Mouse (Mus musculus) adipocyte (in vitro differentiated cells): ENCODE data around the gene Tie1.
A peak's percentile ranks its signal among the peaks of the same experiment; 100 is the strongest.
"Not testable (repeated sequence)": the region's sequence is repeated elsewhere in the genome, so short reads cannot be mapped to it uniquely, and the experiment has no call there.

Source experiments
- DNase-seq: peaks from one replicate; pipeline ENCODE4 v3.0.0-alpha.2; 2016; ENCODE audit warnings: low spot score

Tie1 gene

DNA sequence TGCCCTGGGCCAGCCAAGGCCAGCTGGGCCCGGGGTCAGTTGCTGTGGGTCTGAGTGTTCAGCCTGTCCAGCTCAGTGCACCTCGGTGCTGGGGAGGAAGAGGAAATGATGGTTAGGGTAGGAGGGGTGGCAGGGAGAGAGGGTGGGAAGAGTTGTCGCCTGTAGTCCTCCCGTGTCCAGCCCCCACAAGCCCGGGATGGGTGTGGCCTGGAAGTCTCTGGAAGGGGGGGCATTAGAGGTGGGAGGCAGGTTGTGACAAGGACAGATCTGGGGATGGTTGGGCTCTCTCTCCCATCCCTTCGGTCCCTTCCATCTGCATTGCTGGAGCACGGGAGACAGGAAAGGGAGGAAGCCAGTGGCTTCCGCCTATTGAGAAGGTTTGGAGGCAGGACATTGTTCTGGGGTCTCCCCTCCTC, at the start of gene Tie1:
Gene Tie1 (minus strand): TSS at position 345 of the 416 bp plus-strand sequence.
- DNase-seq: no peak

DNA sequence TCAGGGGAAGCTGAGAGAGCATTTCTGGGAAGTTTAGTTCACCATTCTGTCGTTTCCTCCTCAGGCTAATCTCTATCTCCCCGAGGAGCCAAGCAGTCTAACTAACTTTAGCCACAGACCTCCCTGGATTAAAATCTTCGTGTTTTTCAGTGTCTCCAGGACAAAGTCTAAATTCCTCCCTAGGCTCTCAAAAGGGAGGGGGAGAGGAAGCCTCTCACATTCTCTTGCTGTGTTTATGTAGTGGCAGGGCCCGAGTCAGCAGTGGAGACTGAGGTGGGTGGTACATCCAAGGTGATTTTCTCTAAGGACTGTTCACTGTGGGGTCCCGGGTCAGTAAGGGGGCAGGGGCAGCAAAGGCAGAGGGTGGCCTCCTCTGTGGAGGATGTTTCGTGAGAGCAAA, 47.9 kb upstream of the Tie1 start:
- no peak for DNase-seq

DNA sequence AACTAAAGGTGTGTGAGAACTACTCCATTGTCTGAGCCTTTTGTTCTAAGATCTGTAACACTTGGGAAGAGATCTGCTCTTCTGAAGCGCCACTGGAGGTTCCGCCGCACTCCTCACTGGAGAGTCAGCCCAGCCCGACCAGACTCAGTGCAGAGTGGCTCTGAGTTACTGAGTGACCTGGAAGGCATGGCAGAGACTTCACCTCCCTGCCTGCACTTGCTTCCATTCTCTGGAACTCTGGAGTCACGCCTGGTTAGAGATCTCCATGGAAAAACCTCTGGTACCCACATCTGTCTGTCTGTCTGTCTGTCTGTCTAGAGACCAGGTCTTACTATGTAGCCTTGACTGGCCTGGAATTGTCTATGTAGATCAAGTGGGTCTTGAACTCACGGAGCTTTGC, 45.7 kb upstream of the Tie1 start:
- DNase-seq: no peak

DNA sequence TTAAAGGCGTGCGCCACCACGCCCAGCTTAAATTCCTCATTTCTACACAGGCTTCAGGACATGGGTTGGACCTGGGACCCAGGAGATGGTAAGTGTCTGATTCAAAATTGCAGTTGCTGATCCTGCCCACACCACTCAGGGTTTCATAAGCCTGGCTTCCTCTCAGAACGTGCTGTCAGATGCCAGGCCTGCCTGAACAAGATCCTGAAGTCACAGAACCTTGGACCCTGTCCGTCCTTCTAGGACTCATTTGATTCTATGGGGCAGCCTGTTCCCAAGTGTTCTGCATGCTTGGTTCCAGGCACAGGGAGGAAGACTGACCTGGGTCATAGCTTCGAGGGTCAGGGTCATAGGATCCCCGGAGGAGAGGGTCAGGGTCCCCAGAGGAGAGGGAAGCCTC, 43.7 kb upstream of the Tie1 start:
- DNase-seq: no peak

DNA sequence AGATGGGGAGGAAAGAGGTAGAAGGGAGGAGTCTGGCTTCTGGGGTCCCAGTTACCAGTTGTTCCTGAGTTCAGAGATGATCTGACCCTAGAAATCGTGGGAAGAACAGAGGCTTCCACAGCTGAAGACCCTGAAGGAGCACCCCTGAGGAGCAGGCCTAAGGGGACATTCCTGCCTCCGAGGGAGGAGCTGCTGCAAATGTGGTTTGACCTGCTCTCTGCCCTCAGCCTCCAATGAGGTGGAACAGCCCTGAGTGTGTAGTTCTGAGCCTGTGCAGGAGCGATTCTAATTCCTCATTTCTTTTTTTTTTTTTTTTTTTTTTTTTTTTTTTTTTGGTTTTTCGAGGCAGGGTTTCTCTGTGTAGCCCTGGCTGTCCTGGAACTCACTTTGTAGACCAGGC, 43.3 kb upstream of the Tie1 start:
- DNase-seq: no peak

DNA sequence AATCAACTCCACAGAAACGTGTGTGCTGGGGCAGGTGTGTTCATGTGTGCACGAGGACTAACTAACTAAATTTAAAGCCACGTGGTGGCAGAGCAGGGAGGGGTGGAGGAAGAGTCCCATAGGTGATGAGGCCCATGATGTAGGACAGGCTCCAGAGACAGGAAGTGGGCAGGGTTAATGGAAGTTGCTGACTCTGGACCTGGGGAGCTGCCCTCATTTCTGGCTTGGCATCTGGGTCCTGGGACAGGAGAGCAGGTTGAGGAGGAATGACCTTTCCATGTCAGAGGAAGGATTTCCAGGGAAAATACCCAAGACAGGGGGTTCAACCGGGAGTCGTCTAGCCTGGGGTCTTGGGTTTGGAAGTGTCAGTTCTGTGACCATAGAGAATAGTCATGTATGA, 42.8 kb upstream of the Tie1 start:
- DNase-seq: no peak

DNA sequence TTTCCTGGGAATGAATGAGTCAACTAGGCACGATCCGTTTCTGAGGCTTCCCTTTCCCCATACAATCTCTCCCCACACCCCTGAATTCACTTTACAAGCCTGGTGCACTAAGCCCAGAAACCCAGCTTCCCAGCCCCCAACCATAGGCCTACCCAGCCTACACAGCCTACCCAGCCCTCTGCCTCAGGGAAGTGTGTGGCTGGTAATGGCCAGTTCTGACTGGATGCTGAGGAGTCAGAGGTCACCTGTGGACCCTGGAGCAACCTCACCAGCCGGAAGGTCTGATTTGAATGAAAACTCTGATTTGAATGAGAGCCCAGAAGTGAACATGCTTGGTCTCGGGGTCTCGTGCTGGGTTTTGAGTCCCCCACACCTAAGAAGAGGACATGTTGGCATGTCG, 37.9 kb upstream of the Tie1 start:
- no peak for DNase-seq

DNA sequence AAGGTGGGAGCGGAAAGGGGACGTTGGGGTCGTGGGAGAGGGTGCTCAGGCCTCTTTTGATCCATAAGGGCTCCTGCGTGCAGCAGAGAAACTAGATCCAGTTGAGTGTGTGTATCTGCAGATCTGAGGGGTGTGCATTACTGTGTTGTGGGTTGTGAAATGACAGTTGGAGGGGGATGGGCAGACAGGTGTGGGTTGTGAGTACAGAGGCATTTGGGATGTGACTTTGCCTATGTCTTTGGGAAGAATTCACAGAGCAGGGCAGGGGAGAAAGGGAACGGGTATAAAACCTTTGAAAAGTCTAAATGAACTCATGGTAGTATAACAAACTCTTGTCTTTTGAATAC, 37.4 kb upstream of the Tie1 start:
- no peak for DNase-seq

DNA sequence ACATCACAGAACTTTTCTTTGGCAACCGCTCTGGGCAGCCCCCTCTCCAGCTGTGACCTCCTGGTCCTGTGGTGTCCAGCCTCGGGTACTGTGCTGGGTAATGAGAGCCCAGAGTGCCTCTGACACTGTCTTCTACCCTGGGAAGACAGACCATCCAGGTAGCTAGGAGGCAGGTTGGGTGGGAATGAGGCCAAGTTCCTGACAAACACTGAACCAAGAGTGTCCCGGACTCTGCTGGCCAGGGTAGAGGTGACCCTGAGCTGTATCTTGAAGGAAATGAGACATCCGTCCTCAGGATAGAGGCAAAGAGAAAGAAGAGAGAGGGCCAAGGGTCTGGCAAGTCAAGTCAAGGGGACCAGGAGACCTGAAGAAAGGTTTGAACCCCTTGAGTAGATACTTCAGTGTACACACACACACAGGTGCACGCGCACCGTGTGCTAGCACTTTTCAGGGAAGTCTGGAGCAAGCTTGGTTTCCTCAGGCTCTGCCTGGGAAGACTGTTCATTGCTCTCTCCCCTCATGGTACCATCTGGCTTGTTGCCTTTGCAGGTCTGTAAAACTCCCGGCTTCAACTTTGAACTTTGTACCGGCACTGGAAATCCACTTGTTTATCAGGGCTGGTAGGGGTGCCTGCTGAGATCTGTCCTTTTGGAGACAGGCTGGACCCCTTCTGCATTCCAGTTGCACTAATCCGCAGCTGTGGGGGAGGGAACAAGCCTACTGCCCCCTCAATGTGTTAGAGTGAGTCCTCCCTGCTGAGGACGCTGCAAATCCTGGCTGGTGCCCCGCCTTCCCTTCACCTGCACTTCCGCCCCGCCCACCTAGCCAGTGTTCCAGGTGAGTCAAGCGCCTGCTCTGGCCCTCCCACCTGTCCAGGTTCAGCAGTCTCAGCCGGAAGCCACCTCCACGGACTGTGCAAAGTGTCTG, 36.8 kb upstream of the Tie1 start, which contains the start of gene 2610528J11Rik:
Gene 2610528J11Rik (plus strand): TSS at position 592 of the 927 bp plus-strand sequence.
- no peak for DNase-seq

DNA sequence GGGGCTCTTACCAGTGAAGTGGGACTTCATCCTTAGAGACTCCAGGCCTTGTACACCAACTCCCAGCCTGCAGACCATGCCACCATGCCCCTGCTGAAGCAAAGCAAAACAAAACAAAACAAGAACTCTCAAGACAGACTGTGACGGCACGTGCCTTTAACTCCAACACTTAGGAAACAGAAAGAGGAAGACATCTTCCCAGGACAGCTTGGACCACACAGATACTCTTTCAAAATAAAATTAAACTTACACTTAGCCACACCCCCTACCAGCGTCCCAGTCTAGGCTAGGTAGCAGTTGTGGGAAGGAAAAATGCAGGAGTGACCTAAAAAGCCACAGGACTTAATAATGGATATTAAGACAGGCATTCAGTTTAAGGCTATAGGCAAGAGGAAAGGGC, 35.9 kb upstream of the Tie1 start:
- DNase-seq: no peak

DNA sequence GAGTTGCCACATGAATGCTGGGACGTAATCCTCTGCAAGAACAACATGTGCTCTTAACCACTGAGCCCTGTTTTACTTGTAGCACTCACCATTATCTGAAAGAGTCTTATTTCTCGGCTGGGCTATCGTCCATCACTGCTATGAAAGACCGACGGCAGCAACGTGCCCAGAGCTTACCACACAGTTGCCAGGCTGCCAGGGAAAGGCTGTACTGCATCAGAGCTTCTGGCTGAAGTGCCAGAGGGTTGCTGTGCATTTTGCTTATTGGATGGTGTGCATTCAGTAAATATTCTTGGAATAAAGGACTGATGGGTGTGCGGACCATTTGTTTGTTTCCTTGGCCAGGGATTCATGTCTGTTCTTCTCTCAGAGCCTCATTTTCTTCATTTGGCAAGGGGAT, 34.1 kb upstream of the Tie1 start:
- peak; percentile 17 for DNase-seq

DNA sequence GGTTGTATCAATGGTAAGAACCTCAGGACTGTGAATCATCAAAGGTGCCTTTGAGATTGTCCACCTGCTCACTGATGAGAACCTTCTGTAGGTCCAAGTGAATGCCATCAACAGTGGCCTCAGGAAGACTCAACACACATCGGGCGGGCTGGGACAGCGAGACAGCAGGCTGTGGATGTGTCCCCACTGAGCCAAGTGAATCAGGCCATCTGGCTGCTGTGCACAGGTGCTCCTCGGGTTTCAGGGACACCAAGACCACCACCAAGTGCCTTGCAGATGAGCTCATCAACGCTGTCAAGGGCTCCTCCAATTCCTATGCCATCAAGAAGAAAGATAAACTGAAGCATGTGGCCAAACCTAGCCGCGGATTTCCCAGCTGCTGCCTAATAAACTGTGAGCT, 32.4 kb upstream of the Tie1 start:
- DNase-seq: no peak

DNA sequence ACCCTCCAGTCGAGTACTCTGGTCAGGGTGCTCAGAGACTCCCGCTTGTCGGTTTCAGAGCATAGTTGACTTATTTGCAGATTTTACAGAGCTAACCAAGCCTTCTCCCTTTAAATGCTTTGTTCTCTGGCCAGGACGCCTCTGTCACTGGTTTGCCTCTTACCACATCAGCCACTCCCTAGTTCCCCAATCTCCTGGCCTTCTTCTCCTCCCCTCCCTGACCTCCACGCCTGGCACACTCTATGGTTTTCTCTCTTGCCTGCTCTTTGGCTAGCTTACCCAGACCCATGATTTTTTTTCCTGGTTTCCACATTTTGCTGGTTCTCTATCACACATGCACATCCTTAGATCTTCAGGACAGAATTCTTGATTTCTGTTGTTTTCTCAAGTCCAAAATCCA, 28.3 kb upstream of the Tie1 start:
- DNase-seq: peak; percentile 10

DNA sequence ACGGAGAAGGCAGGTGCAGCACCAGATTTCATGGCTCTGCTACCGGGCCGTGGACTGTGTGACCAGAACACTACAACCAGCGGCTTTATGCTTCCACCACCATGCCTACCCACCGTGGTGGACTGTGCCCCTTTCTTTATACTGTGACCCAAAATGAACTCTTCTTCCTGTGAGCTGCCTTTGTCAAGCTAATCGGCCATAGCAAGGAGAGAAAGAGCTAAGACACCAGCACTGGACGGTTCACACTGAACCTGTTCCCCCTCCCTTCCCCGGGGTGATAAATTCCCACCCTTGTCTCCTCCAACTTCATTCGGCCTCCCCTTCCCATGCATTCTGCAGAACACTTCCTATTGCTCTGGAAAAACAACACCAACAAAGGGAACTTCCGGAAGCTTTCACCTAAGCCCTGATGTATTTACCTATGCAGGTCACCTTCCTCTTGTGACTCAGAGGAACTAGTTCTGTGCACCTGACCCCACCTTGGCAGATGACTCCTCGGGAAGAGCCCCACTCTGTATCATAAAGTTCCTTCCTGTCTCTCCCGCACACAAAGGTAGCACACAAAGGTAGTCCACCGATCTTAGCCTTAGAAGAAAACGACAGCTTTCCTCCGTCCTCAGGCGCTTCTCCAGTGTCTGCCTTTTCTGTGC, 27.8 kb upstream of the Tie1 start:
- no peak for DNase-seq

DNA sequence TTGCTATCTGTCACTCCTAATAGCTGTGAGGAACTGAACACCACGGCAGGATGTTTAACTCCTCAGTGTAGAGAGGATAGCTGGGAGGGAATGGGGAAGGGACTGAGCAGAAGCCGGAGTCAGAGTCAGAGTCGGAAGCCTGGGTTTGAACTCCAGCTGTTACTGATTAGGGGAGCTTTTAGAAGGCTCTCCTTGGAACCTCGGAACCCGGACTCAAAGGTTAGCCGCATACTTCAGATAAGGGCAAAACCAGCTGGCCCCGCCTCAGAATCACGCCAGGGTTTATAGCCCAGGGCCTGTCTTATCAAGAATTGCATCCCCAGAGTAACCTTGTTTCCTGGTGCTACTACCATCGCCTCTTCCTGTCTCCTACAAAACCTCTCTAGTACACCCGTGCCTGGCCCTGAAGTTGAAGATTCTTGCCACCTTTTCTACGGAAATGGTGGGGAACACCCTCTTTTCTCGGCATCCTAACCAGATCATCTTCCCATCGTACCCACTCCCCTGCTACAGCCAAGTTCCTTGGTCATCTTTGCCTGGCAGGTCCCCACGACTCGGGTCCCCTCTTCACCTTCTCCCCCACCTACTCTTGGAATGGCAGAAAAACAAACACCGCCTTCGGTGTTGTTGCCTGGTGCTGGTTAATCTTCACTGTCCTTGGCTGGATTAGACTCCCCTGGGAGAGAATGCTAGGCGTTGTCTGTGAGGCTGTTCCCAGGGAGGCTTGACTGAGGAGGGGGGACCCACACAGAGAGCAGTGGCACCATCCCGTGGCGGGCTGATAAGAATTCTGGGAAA, 27.0 kb upstream of the Tie1 start:
- no peak for DNase-seq

DNA sequence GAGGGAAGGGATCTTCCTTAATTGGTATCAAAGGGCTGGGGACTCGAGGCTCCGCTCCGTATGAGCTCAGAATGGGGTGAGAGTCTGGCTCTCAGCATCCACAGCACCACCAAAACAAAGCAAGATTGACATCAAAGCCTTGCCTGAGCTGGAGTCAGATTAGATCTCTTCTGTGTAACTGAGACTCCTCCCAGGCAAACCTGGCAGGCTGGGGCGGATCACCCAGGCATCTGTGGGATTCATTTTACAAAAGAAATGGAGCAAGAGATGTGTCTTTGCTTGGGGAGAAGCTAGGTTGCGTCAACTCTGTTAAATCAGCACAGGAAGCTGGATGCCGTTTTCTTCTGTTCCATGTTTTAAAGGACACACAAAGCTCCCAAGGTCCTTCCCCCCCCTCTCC, 19.2 kb upstream of the Tie1 start:
- no peak for DNase-seq

DNA sequence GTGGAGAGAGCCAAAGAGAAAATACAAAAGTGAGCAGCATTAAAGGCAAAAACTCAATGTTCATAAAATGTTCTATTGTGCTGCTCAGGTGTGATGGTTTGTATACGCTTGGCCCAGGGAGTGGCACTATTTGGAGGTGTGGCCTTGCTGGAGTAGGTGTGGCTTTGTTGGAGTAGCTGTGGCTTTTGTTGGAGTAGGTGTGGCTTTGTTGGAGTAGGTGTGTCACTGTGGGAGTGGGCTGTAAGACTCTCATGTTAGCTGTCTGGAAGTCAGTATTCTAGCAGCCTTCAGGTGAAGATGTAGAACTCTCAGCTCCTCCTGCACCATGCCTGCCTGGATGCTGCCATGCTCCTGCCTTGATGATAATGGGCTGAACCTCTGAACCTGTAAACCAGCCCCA, 17.3 kb upstream of the Tie1 start:
- not testable (repeated sequence) for DNase-seq

DNA sequence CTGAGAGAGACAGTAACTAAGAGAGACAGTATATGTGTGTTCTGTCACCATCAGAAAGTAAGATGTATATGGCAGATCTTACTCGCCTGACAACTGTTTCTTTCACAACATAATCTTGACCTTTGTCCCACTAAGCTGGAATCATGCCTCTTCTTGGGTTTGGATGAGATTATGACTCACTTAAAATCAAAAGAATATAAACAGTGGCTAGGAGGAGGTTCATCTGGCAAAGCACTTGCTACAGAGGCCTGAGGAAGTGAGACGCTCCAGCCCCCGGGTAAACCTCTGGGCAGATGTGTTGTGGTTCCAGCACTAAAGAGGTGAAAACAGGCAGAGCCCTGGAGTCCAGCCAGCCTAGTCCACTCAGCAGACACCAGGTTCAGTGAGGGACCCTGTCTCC, 15.7 kb upstream of the Tie1 start:
- DNase-seq: peak; percentile 80

DNA sequence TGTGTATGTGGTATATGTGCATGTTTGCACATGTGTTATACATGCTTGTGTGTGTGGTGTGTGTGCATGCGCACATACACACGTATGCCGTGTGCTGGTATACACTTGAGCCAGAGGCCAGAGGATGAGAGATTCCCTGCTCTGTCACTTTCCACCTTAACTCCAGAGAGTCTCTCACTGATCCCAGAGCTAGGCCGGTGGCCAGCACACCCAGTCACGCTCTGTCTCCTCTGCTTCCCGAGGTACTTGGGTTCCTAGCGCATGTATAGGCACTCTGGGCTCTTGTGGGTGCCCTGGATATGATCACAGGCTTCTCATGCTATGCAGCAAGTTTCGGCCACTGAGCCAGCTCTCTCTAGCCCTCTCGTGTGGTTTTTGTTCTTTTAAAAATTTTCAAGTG, 10.9 kb upstream of the Tie1 start:
- DNase-seq: no peak

DNA sequence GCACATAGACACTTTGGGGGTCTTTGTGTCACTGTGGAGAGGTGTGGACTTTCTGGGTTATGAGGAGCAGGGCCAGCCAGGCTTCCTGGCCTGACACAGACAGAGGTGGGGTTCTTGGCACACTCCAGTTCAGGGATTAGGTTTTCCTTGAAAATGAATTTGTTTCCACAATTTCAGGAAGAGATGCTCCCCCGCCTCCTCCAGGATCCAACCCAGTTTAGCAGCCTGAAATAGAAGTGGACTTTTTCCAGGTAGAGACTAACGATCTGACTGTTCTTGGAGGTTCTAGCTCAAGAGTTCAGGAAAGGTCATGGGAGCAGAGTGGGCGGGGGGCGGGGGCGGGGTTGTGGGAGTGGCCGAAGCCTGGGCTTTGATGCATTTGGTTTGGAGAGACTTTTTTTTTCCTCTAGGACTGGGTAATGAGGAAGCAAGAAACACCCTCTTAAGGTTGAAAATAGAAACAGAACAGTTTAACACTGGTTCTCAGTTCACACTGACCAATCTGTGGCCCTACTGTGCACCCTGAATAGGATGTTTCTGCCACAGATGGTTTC, 10.4 kb upstream of the Tie1 start:
- no peak for DNase-seq

DNA sequence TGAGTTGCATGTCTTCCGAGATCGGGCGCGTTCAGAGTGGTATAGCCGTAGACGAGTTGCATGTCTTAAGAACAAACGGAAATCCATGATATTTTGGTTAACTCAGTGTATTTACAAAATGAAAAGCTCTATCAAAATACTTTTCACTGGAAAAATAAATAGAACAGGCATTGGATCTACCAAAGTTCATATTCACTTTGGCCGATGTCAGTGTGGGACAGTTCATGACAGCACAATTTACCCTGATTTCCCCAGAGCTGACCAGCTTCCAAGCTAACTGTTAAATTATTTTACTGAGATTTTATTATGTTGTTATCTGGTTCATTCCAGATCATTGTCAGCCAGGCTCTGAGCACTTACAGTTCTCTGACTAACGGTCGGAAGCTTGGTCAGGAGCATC, 600 bp upstream of the Tie1 start:
- no peak for DNase-seq

DNA sequence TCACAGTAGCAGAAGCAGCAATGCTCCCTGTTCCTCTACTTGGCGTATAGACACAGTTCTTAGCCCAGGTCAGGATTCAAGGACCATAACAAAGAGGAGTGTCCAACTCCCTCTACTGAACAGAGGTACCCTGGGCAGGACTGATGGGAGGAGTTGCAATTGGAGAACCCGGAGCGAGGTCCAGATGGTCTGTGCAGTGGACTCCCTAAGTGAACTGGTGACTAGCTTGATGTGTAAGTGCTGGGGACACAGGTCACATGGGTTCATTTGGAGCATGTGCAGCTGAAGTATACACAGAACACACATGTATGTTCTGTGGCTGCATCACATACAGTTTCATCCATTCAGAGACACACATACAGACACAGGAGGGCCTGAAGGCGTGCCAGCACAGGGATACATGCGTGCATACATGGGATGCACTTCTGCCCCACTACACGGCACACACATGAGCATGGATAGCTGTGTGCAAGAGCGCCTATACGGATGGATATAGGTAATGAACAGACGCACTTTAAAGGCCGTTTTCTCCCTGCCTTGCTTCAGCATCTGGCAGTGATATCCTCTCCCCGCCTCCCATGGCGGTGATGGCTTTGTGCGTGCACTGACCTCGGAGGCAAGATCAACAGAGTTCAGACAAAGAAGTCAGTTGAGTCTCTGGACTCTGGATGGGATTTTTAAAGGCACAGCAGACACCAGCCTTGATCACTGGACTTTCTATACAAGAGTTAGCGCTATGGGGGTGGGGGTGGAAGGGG, 12.9 kb downstream of the Tie1 start:
- DNase-seq: no peak
